Mouse (Mus musculus): Measurements from ENCODE around the gene Alpl.

GRCm38 (mm10) chr4:137697156-137697885, 98.9 kb downstream of the Alpl start:
- TF ChIP-seq CTCF (IDR thresholded peaks at IDR 0.05; ENCODE audit: low read depth) (no peak), EP300 (optimal IDR thresholded peaks at IDR 0.05) (no peak)
